Mouse (Mus musculus) left cerebral cortex, postnatal 14 days (tissue): ENCODE data around the gene Gm5136. TPM values are rescaled to one million over a fixed set of nuclear protein-coding genes. Genes with fewer than 3 reads are reported as not detected.

Source experiments
- DNase-seq, 2 experiments: peaks; one replicate each; pipeline ENCODE4 v3.0.0; 2021 to 2022; ENCODE audit warnings: low spot score in 2 of 2, mixed read lengths in 1 of 2
- intact Hi-C: fragments of 180-260 bp; cut with DNase I; formaldehyde crosslinking; loops from one replicate; pipeline ENCODE4 v1.15.1; 2025
- long read RNA-seq, 2 experiments: library from polyadenylated mRNA; stranded (forward); transcript quantifications; one replicate each; pipeline ENCODE4 v2.0.0; 2021
- total RNA-seq, 2 experiments: library from RNA; stranded (reverse); gene quantifications; 2 replicates each; pipeline ENCODE4 v1.2.3; 2021

The Gm5136 gene
- 1 to 10 TPM; 2.7 to 3.6 TPM for total RNA-seq
- long read RNA-seq, experiment 1 = 0 reads
- long read RNA-seq, experiment 2 = 0 reads

DNA sequence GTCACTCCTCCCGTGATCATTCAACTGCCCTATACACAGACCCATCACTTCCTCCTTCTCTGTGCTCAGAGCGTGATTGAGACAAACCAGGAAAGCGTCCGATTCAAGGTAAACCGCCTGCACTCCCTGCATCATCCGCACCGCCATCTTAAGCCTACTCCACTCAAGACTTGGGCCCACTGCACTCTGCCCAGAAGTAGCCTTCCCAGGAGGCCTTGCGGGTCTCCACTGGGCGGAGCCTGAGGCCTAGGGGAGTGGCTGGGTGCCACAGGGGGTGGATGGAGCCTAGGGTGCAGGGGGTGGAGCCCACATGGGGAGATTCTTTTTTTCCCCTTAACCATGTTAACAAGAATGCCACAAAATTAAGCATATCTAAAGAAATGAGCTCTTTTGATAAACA lies at the start of gene Gm5136:
Gene Gm5136, minus strand, starts transcription at position 215 of the 400 bp plus-strand sequence.
- intact Hi-C loops = no loop called here
- no peak for DNase-seq

- intact Hi-C loops = no loop called here
- DNase-seq = no peak
Observed at GRCm38 (mm10) chr10:108743759-108744158, 43.8 kb upstream of the Gm5136 start.

DNA sequence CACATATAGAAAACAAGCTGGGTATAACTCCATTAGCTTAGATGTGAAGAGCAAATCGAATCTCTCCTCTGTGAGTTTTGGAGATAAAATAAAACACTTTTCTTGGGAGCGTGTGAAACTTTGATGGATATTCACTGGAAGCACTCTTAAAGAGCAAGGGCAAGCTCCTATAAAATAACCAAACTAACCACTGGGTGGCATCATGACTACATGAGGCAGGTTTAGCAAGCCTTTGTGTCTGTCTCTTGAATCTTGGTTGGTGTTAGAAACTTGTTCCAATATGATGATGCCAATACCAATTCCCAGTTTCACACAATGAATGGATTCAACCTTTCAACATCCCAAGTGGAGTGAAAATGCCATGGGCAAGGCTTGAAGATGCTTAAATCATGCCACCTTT lies 34.0 kb upstream of the Gm5136 start:
- peak in 1 of 2 experiments; percentile 63 for DNase-seq
- intact Hi-C loops = loop anchor here (10.0 kb wide), 2 partner anchors 271 to 761 kb away; no protein-coding TSS in a partner anchor

DNA sequence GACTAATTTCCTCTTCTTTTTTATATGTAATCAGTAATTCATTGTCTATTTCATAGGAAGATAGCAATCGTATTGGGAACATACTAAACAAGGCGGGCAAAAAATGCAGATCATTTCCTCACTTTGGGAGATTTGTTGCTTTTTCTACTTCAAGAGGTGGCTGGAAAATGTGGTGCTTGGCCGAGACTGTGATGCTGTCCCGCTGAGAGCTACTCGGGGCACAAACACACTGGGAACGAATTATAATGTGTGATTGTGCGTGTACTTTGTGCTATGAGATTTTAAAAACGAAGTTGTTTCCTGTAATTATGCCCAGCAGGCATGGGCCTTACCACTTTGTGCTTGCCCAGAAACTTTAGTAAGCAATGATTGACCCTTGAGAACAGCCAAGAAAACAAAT lies 29.0 kb upstream of the Gm5136 start:
- intact Hi-C loops = no loop called here
- DNase-seq = no peak

- no peak for DNase-seq
- intact Hi-C loops = no loop called here
Observed at GRCm38 (mm10) chr10:108726391-108726790, 26.4 kb upstream of the Gm5136 start.

- DNase-seq = no peak
- intact Hi-C loops = no loop called here
Observed at GRCm38 (mm10) chr10:108724878-108725277, 24.9 kb upstream of the Gm5136 start.

DNA sequence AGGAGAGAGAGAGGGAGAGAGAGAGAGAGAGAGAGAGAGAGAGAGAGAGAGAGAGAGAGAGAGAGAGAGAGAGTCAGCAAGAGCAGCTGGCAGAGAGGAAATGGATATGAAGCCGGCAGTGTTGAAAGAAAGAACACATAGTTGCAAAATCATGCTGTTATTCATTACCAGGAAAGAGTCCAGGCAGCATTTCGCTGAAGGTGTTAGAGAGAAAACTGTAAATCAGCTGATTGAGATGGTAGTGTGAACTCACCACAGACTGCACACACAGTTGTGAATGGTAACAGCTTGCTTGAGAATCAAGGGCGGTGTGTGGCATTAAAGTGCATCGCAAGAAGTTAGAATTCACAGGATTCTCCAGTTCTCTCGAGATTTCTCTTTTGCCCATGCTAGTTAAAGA lies 10.6 kb upstream of the Gm5136 start:
- DNase-seq = peak; percentile 39 to 85
- intact Hi-C loops = no loop called here

GRCm38 (mm10) chr10:108705658-108706057 lies 5.7 kb upstream of the Gm5136 start:
- no peak for DNase-seq
- intact Hi-C loops = no loop called here

GRCm38 (mm10) chr10:108701361-108702128 lies 1.6 kb upstream of the Gm5136 start:
- DNase-seq = no peak
- intact Hi-C loops = no loop called here

DNA sequence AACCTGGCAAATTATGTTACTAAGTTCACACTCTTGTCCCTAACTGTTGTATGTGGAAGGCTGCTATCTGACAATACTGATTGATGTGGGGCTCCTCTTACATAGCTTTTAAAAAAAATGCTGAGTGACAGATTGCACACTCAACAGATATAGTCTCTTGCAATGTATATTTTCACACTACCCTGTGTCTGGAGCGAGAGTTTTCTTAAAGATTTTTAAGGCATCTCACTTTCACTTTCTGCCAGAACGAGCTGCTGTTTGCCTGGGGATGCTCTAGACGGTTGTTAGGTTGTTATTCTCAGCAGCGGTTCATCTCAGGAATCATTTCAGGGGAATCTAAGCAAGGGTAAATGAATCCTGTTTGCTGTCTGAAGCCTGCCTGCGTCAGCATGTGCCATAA lies 2.9 kb downstream of the Gm5136 start:
- peak in 1 of 2 experiments; percentile 57 for DNase-seq
- intact Hi-C loops = no loop called here

DNA sequence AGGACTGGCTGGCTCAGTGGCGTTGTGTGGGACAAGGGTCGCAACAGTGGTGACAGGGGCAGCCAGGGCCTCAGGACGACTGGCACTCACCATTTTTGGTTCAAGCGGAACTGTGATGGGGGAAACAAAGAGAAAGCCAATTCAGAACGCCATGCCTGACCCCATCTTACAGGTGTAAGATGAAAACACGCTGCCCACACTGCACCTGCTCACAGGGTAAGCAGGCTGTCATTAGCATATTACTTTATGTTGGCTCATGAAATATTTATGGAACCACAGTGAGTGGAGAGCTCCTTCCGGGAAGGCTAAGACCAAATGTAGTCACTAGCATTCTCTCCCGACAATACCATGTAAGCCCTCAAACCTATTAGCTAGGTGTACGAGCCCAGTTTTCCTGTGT lies 9.0 kb downstream of the Gm5136 start:
- intact Hi-C loops = no loop called here
- no peak for DNase-seq

DNA sequence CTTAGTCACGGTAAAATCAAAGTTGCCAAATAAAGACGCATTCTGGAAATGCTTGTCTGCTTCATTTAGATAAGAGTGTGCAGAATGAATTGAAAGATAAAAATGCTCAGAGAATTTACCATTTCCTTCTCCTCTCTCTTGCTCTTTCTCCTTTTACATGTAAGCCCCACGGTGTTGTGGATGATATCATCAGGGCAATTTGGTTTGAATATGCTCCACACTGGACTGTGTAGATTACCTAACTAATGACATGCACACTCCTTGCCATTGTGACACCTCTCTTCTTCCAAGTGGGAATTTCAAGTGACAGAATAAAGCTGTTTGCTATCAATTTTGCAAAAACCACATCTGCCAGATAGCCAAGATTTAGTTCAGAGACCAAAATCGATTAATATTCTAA lies 13.3 kb downstream of the Gm5136 start:
- DNase-seq = no peak
- intact Hi-C loops = no loop called here

GRCm38 (mm10) chr10:108679675-108680390 lies 20.1 kb downstream of the Gm5136 start:
- intact Hi-C loops = no loop called here
- DNase-seq = peak; percentile 51 to 55

GRCm38 (mm10) chr10:108677053-108677452 lies 22.9 kb downstream of the Gm5136 start:
- no peak for DNase-seq
- intact Hi-C loops = no loop called here

- intact Hi-C loops = no loop called here
- DNase-seq = peak in 1 of 2 experiments; percentile 66
Observed at GRCm38 (mm10) chr10:108668944-108669343, 31.0 kb downstream of the Gm5136 start.

DNA sequence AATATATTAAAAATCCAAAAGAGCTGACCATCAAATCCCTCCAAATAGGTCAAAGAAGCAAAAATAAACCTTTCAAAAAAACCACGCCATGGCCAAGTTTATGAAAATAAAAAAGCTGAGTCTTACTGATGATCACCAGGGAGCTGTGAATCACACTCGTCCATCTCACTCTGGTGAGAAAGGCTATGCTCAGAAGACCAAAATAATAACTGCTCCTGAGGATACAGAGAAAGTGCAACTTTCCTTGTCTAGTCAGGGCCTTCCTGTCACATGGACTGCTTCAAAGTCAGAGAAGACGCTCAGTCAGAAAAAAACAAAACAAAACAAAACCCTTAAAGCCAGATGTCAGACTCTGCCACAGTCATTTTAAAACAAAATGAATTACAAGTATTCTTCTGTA lies 39.7 kb downstream of the Gm5136 start:
- no peak for DNase-seq
- intact Hi-C loops = no loop called here

GRCm38 (mm10) chr10:108658300-108658699 lies 41.7 kb downstream of the Gm5136 start:
- no peak for DNase-seq
- intact Hi-C loops = no loop called here

DNA sequence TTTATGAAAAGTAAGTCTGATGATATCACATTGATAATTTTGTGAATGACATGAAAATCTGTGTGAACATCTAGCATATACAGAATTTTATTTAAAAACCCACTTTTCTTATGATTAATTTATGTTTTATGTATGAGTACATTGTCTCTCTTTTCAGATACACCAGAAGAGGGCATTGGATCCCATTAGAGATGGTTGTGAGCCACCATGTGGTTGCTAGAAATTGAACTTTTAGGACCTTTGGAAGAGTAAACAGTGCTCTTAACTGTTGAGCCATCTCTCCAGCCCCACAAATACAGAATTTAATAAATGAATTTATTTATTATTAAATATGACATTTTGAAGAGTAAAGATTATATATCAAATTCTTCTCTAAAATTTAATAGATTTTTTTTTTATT lies 42.3 kb downstream of the Gm5136 start:
- no peak for DNase-seq
- intact Hi-C loops = no loop called here

DNA sequence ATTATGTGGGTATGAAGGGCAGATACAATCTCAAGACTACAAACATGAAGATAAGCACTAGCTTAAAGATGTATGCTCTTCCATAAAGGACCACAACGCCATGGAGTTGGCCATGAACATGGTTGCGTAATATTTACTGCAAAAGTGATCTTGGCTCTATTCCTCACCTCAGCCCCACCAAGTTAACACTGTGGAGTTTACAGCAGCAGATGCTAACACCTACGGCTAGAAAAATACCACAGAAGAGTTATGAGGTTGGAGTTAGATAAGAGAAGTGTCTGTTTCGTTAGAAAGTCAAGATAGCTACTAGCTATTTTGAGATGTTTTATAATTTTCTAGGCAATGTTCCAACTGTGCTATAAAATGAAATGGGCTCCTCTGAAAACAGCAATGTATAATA lies 43.1 kb downstream of the Gm5136 start:
- peak in 1 of 2 experiments; percentile 57 for DNase-seq
- intact Hi-C loops = no loop called here

DNA sequence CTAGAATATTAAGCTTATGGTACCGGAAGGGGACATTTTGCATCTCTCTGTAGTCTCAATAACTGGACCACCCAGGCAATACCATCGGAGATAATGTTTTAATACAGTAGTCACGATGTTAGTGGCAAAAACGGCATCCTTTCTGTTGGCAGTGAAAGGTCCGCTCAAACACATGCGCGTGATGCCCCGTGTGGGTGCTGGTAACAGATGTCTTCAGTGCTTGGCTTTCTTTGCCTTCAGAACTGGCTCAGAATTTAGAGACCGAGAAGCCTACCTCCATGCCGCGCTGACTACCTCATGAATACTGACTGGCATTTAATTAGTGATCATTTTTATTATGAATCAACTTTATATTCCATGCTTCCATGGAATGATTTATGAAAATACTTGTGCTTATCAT lies 44.9 kb downstream of the Gm5136 start:
- no peak for DNase-seq

GRCm38 (mm10) chr10:108652831-108653230 lies 47.1 kb downstream of the Gm5136 start:
- intact Hi-C loops = no loop called here
- DNase-seq = no peak

More for the DNA sequence above, 44.9 kb downstream of the Gm5136 start:
- intact Hi-C loops = no loop called here
